Mouse (Mus musculus) kidney, adult 2 months (tissue): ENCODE results near the gene Angptl7.

ENCODE experiments used
- CTCF ChIP-seq: fragments of 200-500 bp; conservative IDR thresholded peaks from 2 replicates; pipeline ENCODE4 v1.5.1; 2011; ENCODE audit warnings: low read depth, mild to moderate bottlenecking, control low read depth, low read length, moderate library complexity, mixed read lengths; ENCODE audit not compliant: insufficient read depth, insufficient read length
- POLR2A ChIP-seq: fragments of 200-500 bp; IDR thresholded peaks from one replicate; pipeline ENCODE4 v1.6.1; 2011; ENCODE audit warnings: low read depth, low read length, control low read depth

- TF ChIP-seq CTCF (no peak), POLR2A (no peak)
These were observed 39.5 kb downstream of the Angptl7 start for GRCm38 (mm10) chr4:148460656-148461284.
